Mouse (Mus musculus) E14TG2a.4 (cell line): ENCODE data around the gene Lurap1l.
"Not testable (repeated sequence)": the region's sequence is repeated elsewhere in the genome, so short reads cannot be mapped to it uniquely, and the experiment has no call there.

Experiments used
- H3K27me3 ChIP-seq: 2 replicates; pipeline ENCODE4 v1.6.1; 2014; ENCODE audit warnings: low read length, control low read depth; ENCODE audit not compliant: insufficient read depth
- H3K36me3 ChIP-seq: 2 replicates; pipeline ENCODE4 v1.6.1; 2014; ENCODE audit warnings: low read length, control low read depth; ENCODE audit not compliant: insufficient read depth
- H3K4me1 ChIP-seq: replicated peaks from 2 replicates; pipeline ENCODE4 v1.6.1; 2014; ENCODE audit warnings: low read depth, low read length, control low read depth
- H3K4me3 ChIP-seq: replicated peaks from 2 replicates; pipeline ENCODE4 v1.5.1; 2014; ENCODE audit warnings: mild to moderate bottlenecking, low read length
- H3K9me3 ChIP-seq: 2 replicates; pipeline ENCODE4 v1.6.1; 2014; ENCODE audit warnings: low read length, control low read depth
- CTCF ChIP-seq: conservative IDR thresholded peaks from 2 replicates; pipeline ENCODE4 v1.5.1; 2014; ENCODE audit warnings: low read length
- NANOG ChIP-seq: IDR thresholded peaks from 2 replicates; pipeline ENCODE4 v1.6.1; 2014; ENCODE audit warnings: borderline replicate concordance, low read length, mixed read lengths
- POU5F1 ChIP-seq: IDR thresholded peaks from 2 replicates; pipeline ENCODE4 v1.6.1; 2014; ENCODE audit warnings: low read length, borderline replicate concordance

Lurap1l gene

DNA sequence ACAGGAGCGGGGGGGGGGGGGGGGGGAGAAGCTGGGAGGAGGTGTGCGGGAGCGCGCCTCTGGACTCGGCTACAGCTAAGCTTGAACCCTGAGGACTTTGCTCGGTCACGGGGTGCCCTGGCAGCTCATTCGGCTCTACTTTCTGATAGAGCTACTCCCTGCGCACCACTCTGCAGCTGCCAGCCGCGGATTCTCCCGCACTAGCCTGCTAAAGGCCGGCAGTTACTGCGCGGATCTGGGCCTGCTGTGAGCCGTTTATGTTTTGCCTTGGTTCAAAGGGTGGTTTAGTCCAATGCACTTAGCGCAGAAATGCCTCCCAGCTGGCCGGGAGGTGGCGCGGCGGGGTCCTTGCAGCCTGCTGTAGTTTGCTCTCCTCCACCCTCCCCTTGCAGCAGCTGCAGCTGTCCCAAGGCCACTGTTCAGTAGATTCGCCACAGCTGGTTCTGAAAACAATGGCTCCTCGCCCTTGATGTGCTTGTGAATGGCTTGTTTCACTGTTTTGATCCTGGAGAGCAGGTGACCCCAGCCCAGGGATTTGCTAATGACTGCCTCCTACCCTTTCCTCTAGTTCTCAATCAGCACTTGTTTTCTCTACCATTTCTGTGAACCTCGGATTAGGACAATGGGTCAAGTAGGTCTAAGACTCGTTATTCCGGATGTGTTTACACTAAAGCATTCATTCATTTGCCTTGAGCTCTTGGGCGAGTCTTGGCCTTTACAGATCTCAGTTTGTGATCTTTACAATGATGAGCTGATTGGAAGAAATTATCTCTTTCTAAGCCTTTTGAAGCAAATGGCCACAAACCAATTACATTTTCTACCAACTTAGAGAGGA lies 1.5 kb downstream of the Lurap1l start:
- TF ChIP-seq CTCF (peak; percentile 8; the same call in 1 of the 2 replicates), POU5F1 (no peak), NANOG (0 out of 2 replicates have a peak, but pooled peaks have one; percentile 63)
- H3K36me3 ChIP-seq, result no peaks in the 10 kb centered on the region
- H3K9me3 ChIP-seq, result no peaks in the 10 kb centered on the region
- peak overlapping the region; percentile 87 for H3K4me3 ChIP-seq
- 0 out of 2 replicates have a peak, but pooled peaks cover 4% of the 10 kb centered on the region for H3K27me3 ChIP-seq
- H3K4me1 ChIP-seq, result peaks cover 16% of the 10 kb centered on the region

DNA sequence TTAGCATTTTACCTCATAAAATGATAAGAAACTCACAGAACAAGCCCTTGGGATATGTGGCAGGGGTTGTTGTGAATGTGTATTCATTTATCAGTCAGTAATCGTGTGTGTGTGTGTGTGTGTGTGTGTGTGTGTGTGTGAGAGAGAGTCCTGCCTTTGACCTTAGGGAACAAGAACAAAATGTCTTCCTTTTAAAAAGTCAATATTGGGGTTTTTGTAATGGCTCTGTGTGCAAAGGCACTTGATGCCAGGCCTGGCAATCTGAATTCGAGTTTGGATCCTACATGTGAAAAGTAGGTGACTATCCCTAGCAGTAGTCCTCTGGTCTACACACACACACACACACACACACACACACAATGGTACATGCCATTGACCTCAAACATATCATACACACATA lies 4.8 kb downstream of the Lurap1l start:
- Histone ChIP-seq H3K27me3 (0 out of 2 replicates have a peak, but pooled peaks cover 4% of the 10 kb centered on the region), H3K9me3 (no peaks in the 10 kb centered on the region), H3K4me1 (peaks cover 7% of the 10 kb centered on the region), H3K36me3 (no peaks in the 10 kb centered on the region), H3K4me3 (no peak overlapping the region)
- TF ChIP-seq POU5F1, result no peak
- no peak for TF ChIP-seq CTCF
- TF ChIP-seq NANOG, result no peak

DNA sequence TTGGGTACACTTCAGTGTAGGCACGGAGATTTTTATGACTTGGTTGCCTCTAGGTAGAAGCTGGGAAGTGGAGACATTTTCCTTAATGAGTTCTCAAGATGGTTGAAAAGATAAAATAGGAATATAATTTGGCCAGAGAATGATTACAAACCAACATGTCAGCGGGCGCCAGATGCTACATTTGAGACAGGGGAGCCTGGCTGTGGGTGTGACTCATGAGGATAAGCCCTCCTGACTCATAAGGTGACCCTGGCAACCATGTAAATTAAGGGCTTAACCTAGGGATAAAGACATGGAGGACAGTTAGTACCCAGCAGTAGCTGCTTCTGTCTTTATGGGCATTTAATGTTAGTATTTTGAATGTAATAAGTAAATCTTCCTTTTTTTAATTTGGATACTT lies 6.2 kb downstream of the Lurap1l start:
- H3K4me1 ChIP-seq, result peaks cover 6% of the 10 kb centered on the region
- TF ChIP-seq POU5F1, result no peak
- no peak for TF ChIP-seq NANOG
- TF ChIP-seq CTCF, result no peak

DNA sequence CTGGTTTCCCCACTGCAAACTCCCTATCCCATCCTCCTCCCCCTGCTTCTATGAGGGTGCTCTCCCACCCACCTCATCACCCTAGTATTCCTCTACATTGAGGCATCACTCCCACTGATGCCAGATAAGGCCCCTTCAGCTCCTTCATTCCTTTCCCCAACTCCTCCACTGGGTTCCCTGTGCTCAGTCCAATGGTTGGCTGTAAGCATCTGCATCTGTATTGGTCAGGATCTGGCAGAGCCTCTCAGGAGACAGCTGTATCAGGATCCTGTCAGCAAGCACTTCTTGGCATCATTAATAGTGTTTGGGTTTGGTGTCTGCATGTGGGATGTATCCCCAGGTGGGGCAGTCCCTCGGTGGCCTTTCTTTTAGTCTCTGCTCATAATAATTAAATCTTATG lies 6.7 kb downstream of the Lurap1l start:
- not testable (repeated sequence) for H3K36me3 ChIP-seq, H3K9me3 ChIP-seq, H3K4me1 ChIP-seq, H3K4me3 ChIP-seq, H3K27me3 ChIP-seq

More for the DNA sequence above, 6.2 kb downstream of the Lurap1l start:
- no peaks in the 10 kb centered on the region for H3K27me3 ChIP-seq
- H3K36me3 ChIP-seq, result no peaks in the 10 kb centered on the region
- no peak overlapping the region for H3K4me3 ChIP-seq
- no peaks in the 10 kb centered on the region for H3K9me3 ChIP-seq

DNA sequence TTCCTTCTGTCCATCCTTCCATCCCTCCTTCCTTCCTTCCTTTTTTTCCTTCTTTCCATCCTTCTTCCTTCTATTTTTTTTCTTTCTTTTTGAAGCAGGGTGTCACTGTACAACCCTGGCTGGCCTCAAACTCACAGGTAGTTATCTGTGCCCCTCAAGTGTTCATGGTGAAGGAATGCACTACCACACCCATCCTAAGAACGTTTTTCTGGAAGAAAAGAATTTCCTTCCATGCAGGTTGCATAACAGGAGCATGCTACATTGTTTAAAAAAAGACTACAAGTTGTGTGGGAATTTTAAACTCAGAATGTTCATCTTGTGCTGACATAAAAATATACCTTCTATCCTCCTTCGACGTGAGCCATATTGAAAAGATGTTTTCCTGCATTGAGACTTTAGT lies 7.4 kb downstream of the Lurap1l start:
- TF ChIP-seq NANOG (no peak), POU5F1 (no peak), CTCF (no peak)
- no peaks in the 10 kb centered on the region for H3K4me1 ChIP-seq
- no peaks in the 10 kb centered on the region for H3K27me3 ChIP-seq
- no peaks in the 10 kb centered on the region for H3K36me3 ChIP-seq
- H3K4me3 ChIP-seq, result no peak overlapping the region
- no peaks in the 10 kb centered on the region for H3K9me3 ChIP-seq

DNA sequence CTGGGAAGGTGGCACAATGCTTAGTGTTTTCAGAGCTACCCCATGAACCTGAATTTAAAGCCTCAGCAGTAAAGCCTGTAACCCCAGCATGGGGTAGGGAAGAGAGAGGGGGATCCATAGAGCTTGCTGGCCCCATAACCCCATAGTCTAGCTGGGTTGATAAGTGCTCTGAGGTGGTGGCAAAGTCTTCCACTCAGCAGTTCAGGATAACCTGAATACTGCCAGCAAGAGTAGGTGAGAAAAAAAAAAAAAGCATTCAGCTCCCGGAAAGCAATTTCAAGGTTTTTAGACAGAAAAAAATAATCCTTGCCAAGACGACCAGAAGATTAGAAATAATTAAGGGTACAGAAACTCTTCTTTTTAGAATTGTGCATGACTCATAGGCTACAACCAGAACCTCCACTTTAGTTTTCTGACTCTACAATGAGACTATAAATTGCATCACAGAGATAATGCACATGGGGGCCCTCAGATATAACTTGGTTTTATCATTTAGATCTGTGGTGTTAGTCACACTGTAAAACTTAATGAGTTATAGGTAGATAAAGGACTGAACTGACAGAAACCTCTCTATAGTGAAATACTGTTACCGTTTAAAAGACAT lies 8.2 kb downstream of the Lurap1l start:
- TF ChIP-seq CTCF (no peak), NANOG (no peak), POU5F1 (no peak)
- H3K4me1 ChIP-seq, result no peaks in the 10 kb centered on the region
- H3K27me3 ChIP-seq, result no peaks in the 10 kb centered on the region
- H3K36me3 ChIP-seq, result no peaks in the 10 kb centered on the region
- no peak overlapping the region for H3K4me3 ChIP-seq
- H3K9me3 ChIP-seq, result no peaks in the 10 kb centered on the region

DNA sequence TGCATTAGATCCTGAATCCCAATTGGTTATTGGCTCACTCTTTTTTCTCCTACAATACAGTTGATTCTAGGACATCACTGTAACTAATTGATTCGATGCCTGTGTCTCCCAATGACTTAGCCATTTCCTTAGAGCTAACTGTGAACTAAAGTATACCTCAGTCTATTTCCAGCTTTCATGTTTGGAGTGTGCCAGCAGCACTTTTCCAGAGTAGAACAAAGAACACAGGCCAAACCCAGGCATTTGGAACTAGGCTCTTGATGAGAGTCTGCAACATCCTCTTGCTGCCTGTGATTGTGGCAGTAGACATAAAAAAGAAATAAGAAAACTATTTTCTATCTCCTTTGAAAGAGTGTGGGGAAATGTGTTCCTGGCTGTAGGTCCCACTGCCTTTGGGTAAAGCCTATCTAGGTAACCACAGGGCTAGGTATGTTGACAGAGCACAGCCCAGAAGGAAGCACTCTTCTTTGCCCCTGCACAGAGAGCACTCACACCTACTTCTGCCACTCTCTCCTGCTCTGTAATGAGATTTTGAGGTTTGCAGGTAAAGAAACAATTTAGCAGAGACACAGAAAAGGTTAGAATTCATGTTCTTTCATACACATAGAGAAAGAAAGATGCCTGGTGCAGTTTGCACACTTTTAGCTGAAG lies 8.9 kb downstream of the Lurap1l start:
- no peaks in the 10 kb centered on the region for H3K36me3 ChIP-seq
- H3K9me3 ChIP-seq, result no peaks in the 10 kb centered on the region
- no peaks in the 10 kb centered on the region for H3K27me3 ChIP-seq
- TF ChIP-seq CTCF (no peak), NANOG (no peak), POU5F1 (no peak)
- H3K4me1 ChIP-seq, result no peaks in the 10 kb centered on the region
- H3K4me3 ChIP-seq, result no peak overlapping the region

DNA sequence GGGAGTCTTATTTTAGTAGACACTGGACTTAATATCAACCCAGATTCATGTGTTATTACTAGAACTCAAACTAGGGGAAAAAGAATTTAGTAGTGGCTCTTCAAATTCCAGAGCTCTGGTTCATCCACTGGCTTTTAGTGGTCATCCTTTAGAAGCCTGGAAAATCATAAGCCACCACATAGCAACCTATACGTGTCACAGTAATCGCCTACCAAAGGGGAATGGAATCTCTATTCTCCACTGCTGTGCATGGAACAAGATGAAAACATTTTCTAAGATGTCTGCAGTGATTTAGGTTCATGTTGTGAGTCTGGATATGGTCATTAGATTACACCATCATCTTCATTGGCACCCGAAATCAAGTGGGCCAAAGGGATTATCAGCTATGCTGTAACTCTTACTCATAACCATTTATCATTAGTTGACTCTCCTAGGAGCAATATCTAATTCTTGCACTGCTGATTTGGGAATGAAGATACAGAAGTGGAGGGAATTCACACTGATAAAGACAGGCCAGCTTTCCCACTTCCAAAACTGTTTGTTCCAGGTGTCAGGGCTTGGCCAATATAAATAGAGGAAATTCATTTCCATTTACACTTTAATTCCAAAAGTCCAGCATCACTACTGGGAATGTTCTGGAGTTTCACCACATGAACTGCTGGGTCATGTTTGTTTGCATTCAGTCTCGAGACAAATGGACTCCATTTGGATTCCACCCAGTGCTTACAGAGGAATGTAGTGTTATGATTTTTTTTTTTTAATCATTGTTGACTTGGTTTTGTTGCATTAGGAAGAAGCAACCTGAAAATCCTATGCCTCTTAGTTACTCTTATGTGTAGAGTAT lies 11.4 kb downstream of the Lurap1l start:
- Histone ChIP-seq H3K27me3 (no peaks in the 10 kb centered on the region), H3K9me3 (no peaks in the 10 kb centered on the region), H3K36me3 (no peaks in the 10 kb centered on the region), H3K4me1 (no peaks in the 10 kb centered on the region), H3K4me3 (no peak overlapping the region)
- TF ChIP-seq CTCF (no peak), NANOG (no peak), POU5F1 (no peak)
